Mouse (Mus musculus): ENCODE data around the gene Pde9a.

The Pde9a gene

GRCm38 (mm10) chr17:31432878-31433281 lies 46.9 kb downstream of the Pde9a start:
- DNase-seq (ENCODE audit: low spot score in 2 of 2), result no peak

- no peak for DNase-seq (ENCODE audit: low spot score in 2 of 2)
These were observed 47.5 kb downstream of the Pde9a start for GRCm38 (mm10) chr17:31433401-31433928.

- no peak for DNase-seq (ENCODE audit: low spot score in 2 of 2)
These were observed 48.2 kb downstream of the Pde9a start for GRCm38 (mm10) chr17:31433978-31434797.

DNA sequence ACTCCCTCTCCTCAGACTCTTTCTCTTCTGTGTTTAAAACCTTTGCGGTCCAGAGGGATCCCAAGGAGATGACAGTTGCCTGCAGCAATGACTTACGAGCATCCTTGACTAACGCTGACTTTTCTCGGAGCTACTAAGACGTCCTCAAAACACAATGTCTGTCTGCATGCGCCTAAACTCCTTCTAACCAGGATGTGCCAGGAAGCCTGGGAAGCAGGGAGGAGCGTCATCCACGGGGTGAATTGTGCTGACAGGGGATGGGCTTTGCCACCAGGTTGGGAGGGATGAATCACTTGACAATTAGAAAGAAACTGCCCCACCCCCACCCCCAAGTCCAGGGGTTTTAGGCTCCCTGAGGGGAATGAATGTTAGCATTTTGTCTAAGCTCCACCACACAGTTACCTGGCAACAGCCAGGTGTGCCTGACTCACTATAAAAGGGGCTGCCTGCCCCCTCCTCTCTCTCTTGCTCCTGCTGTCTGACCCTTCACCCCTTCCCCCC lies 48.9 kb downstream of the Pde9a start:
- no peak for DNase-seq (ENCODE audit: low spot score in 2 of 2)

- no peak for DNase-seq (ENCODE audit: low spot score in 2 of 2)
These were observed 50.2 kb downstream of the Pde9a start for GRCm38 (mm10) chr17:31435934-31436813.

- no peak for DNase-seq (ENCODE audit: low spot score in 2 of 2)
These were observed 50.9 kb downstream of the Pde9a start for GRCm38 (mm10) chr17:31436814-31437406.

DNA sequence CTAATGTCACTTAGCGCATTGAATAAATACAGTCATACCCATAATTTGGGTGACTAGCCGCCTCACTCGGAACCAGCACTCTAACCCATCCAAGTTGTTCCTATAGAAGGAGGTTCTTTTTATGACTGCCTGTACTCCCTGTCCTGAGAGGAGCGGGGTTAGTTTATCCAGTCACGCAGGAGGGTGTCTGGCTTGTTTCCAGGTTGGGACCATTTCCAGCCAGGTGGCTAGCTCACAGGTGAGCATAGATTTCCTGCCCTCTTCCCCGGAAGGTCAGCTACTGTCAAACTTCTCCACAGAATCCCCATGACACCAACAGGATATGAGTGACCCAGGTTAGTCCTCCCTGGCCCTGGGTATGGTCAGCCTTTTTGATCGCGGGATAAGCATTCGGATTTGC lies 51.5 kb downstream of the Pde9a start:
- no peak for DNase-seq (ENCODE audit: low spot score in 2 of 2)

GRCm38 (mm10) chr17:31439978-31440377 lies 54.0 kb downstream of the Pde9a start:
- DNase-seq (ENCODE audit: low spot score in 2 of 2), result no peak

GRCm38 (mm10) chr17:31442513-31442912 lies 56.5 kb downstream of the Pde9a start:
- DNase-seq (ENCODE audit: low spot score in 2 of 2), result no peak

GRCm38 (mm10) chr17:31444251-31444650 lies 58.2 kb downstream of the Pde9a start:
- no peak for DNase-seq (ENCODE audit: low spot score in 2 of 2)

DNA sequence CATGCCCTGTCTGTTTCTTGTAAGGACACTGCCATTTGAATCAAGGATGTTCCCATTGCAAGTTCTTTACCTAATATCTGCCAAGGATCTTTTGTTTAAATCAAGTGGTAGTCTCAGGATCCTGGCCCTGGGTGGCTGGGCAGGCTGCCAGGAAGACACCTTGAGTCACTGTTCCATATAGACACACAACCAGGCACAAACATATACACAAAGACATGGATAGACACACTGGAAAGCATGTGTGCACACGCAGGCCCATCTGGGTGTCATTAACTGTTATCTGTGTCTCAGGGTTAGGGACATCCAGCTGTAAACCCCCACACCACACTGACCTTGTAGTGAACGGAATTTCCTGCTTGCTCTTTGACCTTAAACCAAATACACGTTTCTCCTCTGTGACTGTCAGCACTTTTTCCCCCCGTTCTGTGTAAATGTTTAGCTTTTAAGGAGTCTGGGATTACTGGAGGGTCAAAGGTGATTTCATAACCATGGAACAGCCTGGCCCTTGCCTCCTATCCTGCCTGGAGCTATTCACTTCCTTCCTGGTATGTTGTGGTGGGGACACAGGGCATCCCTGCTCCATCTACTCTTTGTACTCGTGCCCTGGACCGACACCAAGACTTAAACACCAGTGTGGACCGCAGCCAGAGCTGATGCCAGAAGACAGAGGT lies 59.2 kb downstream of the Pde9a start:
- no peak for DNase-seq (ENCODE audit: low spot score in 2 of 2)

DNA sequence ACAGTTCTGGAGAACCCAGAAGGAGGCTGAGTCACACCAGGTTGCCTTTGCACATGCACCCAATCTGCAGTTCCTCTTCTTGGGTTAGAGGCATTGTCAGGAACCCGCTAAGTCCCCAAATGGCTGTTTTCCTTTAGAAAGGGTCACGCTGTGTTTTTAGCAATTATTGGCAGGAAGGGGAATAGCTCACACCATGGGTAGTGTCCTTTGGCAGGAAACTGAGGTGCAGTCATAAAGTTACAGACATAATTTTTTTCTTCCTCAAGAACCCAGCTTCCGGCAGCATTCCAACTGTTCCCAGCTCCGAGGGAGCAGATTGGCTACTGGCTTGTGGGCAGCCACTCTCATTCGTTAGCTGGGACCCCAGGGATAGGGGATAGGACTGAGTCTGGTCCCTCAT lies 61.8 kb downstream of the Pde9a start:
- no peak for DNase-seq (ENCODE audit: low spot score in 2 of 2)

GRCm38 (mm10) chr17:31448519-31448918 lies 62.5 kb downstream of the Pde9a start:
- no peak for DNase-seq (ENCODE audit: low spot score in 2 of 2)

DNA sequence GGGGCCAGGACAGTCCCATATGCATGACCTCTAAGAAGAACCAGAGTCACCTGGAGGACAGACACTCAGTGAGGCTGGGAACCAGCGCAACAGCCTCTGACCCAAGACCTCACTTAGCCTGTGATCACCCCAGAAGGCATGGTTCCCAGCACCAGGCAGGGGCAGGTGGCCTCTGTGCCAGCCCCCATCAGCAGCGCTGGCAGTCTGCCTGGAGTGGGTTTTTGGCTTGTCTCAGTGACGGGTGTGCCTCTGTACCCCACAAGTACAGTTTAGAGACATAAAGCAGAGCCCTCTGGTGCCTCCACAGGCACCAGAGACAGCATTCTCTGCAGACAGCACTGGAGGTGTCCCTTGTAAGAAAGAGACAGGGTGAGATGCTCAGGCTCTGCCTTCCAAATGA lies 64.2 kb downstream of the Pde9a start:
- no peak for DNase-seq (ENCODE audit: low spot score in 2 of 2)

- DNase-seq (ENCODE audit: low spot score in 2 of 2), result peak; percentile 40 to 45
These were observed 65.2 kb downstream of the Pde9a start for GRCm38 (mm10) chr17:31451179-31451708.

- no peak for DNase-seq (ENCODE audit: low spot score in 2 of 2)
These were observed 66.8 kb downstream of the Pde9a start for GRCm38 (mm10) chr17:31452816-31453215.

DNA sequence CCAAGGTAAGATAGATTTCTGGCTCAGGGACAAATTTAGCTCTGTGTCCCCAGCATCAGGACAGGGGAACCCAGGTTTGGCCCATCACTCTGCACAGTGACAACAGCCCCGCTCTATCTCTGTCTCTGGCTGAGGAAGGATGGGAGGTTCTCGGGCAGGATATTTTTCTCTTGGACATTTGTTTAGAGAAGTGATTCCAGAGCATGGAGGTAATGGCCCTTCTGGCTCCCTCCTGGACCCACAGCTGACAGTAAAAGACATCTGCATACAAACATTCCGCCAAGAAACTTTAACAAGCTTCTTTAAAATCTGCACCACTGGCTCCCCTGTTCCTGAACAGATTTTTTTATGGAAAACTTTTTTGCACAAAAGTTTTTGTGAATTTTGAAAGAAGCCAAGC lies 67.5 kb downstream of the Pde9a start:
- DNase-seq (ENCODE audit: low spot score in 2 of 2), result no peak

GRCm38 (mm10) chr17:31454056-31454455 lies 68.0 kb downstream of the Pde9a start:
- DNase-seq (ENCODE audit: low spot score in 2 of 2), result no peak

DNA sequence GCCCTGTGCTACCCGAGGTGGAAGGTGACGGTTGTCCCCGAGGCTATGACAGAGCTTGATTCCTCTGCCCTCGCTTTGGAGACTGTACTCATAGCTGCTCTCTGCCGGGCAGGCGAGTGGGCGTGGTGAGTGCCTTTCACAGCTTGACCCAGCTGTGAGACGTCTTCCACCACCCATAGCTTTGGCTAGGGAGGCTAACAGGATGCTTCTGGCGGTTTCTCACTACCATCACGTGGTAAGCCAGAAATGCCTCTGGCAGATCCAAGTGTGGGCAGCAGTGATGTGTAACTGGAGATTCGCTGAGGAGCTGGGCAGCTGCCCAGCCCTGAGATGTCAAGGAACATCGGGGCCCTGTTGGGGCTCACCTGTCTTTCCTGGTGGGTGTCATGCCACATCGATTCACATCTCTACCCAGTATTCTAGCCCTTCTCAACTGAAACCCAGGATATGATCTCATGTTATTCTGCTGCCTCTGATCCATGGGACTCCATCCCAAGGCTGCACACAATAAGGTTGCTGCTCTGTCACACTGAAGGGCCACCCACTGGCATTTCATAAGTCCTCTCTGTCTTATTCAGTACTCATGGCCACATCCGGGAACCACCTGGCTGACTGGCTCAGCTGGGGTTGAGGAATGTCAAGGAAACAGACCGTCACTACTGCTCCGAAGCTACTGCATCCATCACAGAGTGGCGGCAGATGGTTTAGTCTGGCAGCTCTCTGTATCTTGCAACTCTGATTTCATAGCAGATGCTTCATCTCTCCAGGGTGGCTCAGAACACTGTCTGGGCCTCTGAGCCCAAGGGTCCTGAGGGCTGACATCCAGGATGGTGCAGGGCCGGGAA lies 70.9 kb downstream of the Pde9a start:
- peak; percentile 57 to 79 for DNase-seq (ENCODE audit: low spot score in 2 of 2)

DNA sequence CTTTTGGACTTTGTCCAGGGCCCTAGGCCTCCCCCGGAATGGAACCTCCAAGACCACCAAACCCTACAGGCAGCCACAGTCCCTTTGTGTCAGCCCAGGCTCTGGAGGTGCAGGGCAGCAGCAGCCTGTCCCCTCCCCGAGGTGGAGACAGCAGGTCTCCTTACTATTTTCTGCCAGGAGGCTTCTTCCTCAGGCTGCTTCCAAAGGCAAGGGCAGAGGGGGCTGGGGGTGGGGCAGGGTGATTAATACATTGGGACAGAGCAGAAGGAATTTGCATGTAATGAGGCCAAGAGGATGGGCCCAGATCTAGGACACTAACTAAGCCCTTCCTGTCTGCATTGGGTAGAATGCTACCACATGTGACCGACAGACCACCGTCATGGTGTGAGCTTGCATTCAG lies 74.4 kb downstream of the Pde9a start:
- DNase-seq (ENCODE audit: low spot score in 2 of 2), result no peak
